Mouse (Mus musculus): ENCODE data around the gene Gin1.

- TF ChIP-seq CTCF (IDR thresholded peaks at IDR 0.05; ENCODE audit: borderline replicate concordance, insufficient read depth, low read length) (no peak), POLR2A (IDR thresholded peaks at IDR 0.05; ENCODE audit: low read depth, low read length) (no peak)
Measured at GRCm38 (mm10) chr1:97729339-97729738, 40.6 kb upstream of the Gin1 start.

Data from embryonic fibroblast, embryonic 13.5 days (primary cell).